Mouse (Mus musculus) forebrain, embryonic 16.5 days (tissue): ENCODE data around the gene 1700074P13Rik. TPM values are rescaled to one million over a fixed set of nuclear protein-coding genes. Genes with fewer than 3 reads are reported as not detected.

ENCODE experiments used
- ATAC-seq: fragments of 200-750 bp; cut with Nextera tagmentation; 2 replicates; pipeline ENCODE4 v1.8.0; 2017; ENCODE audit warnings: mild to moderate bottlenecking, moderate library complexity
- H3K27ac ChIP-seq: fragments of 300-500 bp; sonication (generic); 2 replicates; pipeline ENCODE4 v1.5.1; 2014; ENCODE audit warnings: low read length, control low read depth
- H3K27me3 ChIP-seq: fragments of 300-500 bp; sonication (generic); replicated peaks from 2 replicates; pipeline ENCODE4 v1.6.1; 2014; ENCODE audit warnings: low read length; ENCODE audit not compliant: control insufficient read depth, insufficient read depth
- H3K36me3 ChIP-seq: fragments of 300-500 bp; sonication (generic); 2 replicates; pipeline ENCODE4 v1.6.1; 2014; ENCODE audit not compliant: control insufficient read depth, insufficient read depth
- H3K4me1 ChIP-seq: fragments of 300-500 bp; sonication (generic); replicated peaks from 2 replicates; pipeline ENCODE4 v1.6.1; 2014; ENCODE audit warnings: low read length; ENCODE audit not compliant: control insufficient read depth, insufficient read depth
- H3K4me2 ChIP-seq: fragments of 300-500 bp; sonication (generic); 2 replicates; pipeline ENCODE4 v1.6.1; 2014; ENCODE audit warnings: mild to moderate bottlenecking, low read length, control low read depth
- H3K4me3 ChIP-seq: fragments of 300-500 bp; sonication (generic); replicated peaks from 2 replicates; pipeline ENCODE4 v1.5.1; 2014; ENCODE audit warnings: mild to moderate bottlenecking, low read length, control low read depth
- H3K9ac ChIP-seq: fragments of 300-500 bp; sonication (generic); replicated peaks from 2 replicates; pipeline ENCODE4 v1.6.1; 2014; ENCODE audit warnings: low read depth, low read length, control low read depth
- H3K9me3 ChIP-seq: fragments of 300-500 bp; sonication (generic); 2 replicates; pipeline ENCODE4 v1.6.1; 2016; ENCODE audit warnings: low read length; ENCODE audit not compliant: control insufficient read depth
- WGBS: fragments of 180-500 bp; shearing (Covaris S2); extraction: QIAGEN DNeasy Blood & Tissue Kit; methylation state at CpG from one replicate; pipeline ENCODE4 v1.1.7; 2014; 5-methylcytosine and 5-hydroxymethylcytosine counted together
- polyA plus RNA-seq: library from polyadenylated mRNA; unstranded; fragments of >200 nt; fragmentation: Nextera tagmentation; extraction: Ambion mirVana; gene quantifications from 2 replicates; pipeline ENCODE4 v1.2.1, GENCODE M21; 2015

1700074P13Rik gene
- polyA plus RNA-seq, 1 experiment from 2014 or later = not detected

DNA sequence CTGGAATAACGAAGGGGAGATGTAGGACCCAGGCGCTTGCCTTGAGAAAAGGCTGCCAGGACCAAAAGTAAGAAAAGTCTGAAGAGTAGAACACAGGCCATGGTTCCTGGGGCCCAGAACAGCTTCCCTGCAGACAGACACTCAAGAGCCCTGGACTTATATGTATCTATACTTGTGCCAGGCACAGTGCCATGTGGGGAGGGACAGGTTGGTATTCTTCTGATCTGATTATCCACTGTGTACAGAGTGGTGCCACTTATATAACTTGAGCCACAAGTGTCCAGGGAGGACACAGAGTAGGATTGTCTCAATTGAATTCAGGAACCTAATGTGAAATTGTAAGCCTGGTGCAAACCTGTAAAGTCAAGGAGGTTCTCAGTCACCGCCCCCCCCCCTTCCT is 53.0 kb downstream of the 1700074P13Rik start, which contains the start of gene Moxd2:
Gene Moxd2 (minus strand): TSS at position 101 of the 400 bp plus-strand sequence.
- WGBS = 86% methylated on average over 3 of the region's 3 CpGs
- H3K9ac ChIP-seq = no peak within 1 kb of the TSS
- H3K36me3 ChIP-seq = no peaks in the 10 kb centered on the region
- H3K9me3 ChIP-seq = no peaks in the 10 kb centered on the region
- H3K4me1 ChIP-seq = no peaks in the 10 kb centered on the region
- no peak within 1 kb of the TSS for H3K4me2 ChIP-seq
- no peaks in the 10 kb centered on the region for H3K27me3 ChIP-seq
- ATAC-seq = no peak
- no peak within 1 kb of the TSS for H3K27ac ChIP-seq
- H3K4me3 ChIP-seq = no peak within 1 kb of the TSS

Other genes starting within 250 kb of the 1700074P13Rik start
- gene Moxd2, start 53.1 kb downstream of the 1700074P13Rik start, polyA plus RNA-seq = not detected in 2 replicates
- gene Prss58, start 40.2 kb downstream of the 1700074P13Rik start, polyA plus RNA-seq = not detected in 2 replicates
- gene Gm4744, start 11.3 kb upstream of the 1700074P13Rik start, polyA plus RNA-seq = not detected in 2 replicates
- gene 1810009J06Rik, start 24.2 kb upstream of the 1700074P13Rik start, polyA plus RNA-seq = not detected in 2 replicates
- gene Gm2663, start 58.9 kb upstream of the 1700074P13Rik start, polyA plus RNA-seq = not detected in 2 replicates
- gene 2210010C04Rik, start 95.0 kb upstream of the 1700074P13Rik start, polyA plus RNA-seq = not detected in 2 replicates